ENCODE assay signal across 7 mouse cellular contexts in genomic region chr17:51831702-51832420, GRCm38 (mm10). TPM values are rescaled to one million over a fixed set of nuclear protein-coding genes. Genes with fewer than 3 reads are reported as not detected.
DNase-seq lines count a peak whose midpoint lies in the region; ATAC-seq and TF ChIP-seq lines count a peak whose summit lies in the region.

No protein-coding gene starts in this region.

- H3K27me3 ChIP-seq in lung, embryonic 16.5 days (ENCODE audit: control insufficient read depth, insufficient read depth, low read depth, low read length), result peaks cover 48% of the 10 kb centered on the region
- H3K27me3 ChIP-seq in forebrain, embryonic 13.5 days, result peaks cover 38% of the 10 kb centered on the region
- peaks cover 83% of the 10 kb centered on the region for H3K27me3 ChIP-seq in kidney, embryonic 15.5 days
- H3K27me3 ChIP-seq in midbrain, embryonic 10.5 days (ENCODE audit: low read depth, poor library complexity, severe bottlenecking), result peaks cover 78% of the 10 kb centered on the region

- H3K36me3 ChIP-seq in lung, embryonic 16.5 days (ENCODE audit: control insufficient read depth, insufficient read depth, low read length), result no peaks in the 10 kb centered on the region
- no peaks in the 10 kb centered on the region for H3K36me3 ChIP-seq in forebrain, embryonic 13.5 days (ENCODE audit: poor library complexity, severe bottlenecking)
- no peaks in the 10 kb centered on the region for H3K36me3 ChIP-seq in kidney, embryonic 15.5 days
- no peaks in the 10 kb centered on the region for H3K36me3 ChIP-seq in midbrain, embryonic 10.5 days

- no peak overlapping the region for H3K27ac ChIP-seq in lung, embryonic 16.5 days (ENCODE audit: low read length)
- H3K27ac ChIP-seq in bone marrow, adult 2 months (ENCODE audit: control insufficient read depth, insufficient read depth, low read depth, low read length, poor library complexity), result peak overlapping the region; percentile 92
- no peak overlapping the region for H3K27ac ChIP-seq in forebrain, embryonic 13.5 days
- H3K27ac ChIP-seq in kidney, embryonic 15.5 days, result no peak overlapping the region
- peak overlapping the region; percentile 85 for H3K27ac ChIP-seq in midbrain, embryonic 10.5 days (replicated peaks)

- peak; percentile 8; the same call in 1 of the 2 replicates for ATAC-seq in lung, embryonic 16.5 days (ENCODE audit: low read depth)
- ATAC-seq in forebrain, embryonic 13.5 days, result peak; percentile 28; the same call in 1 of the 2 replicates
- ATAC-seq in kidney, embryonic 15.5 days (replicated peaks; ENCODE audit: low FRiP score), result peak; percentile 23; the same call in 1 of the 2 replicates

- H3K4me3 ChIP-seq in lung, embryonic 16.5 days (ENCODE audit: low read length), result peak overlapping the region; percentile 70
- peak overlapping the region; percentile 94 for H3K4me3 ChIP-seq in bone marrow, adult 2 months (replicated peaks; ENCODE audit: control insufficient read depth, low read depth, low read length)
- peak overlapping the region; percentile 74 for H3K4me3 ChIP-seq in forebrain, embryonic 13.5 days
- H3K4me3 ChIP-seq in kidney, embryonic 15.5 days (replicated peaks), result peak overlapping the region; percentile 69
- H3K4me3 ChIP-seq in midbrain, embryonic 10.5 days, result peak overlapping the region; percentile 78

- no peak for TF ChIP-seq CTCF in bone marrow, adult 2 months (IDR thresholded peaks at IDR 0.05; ENCODE audit: control insufficient read depth, insufficient read depth, low read length)

- H3K4me1 ChIP-seq in lung, embryonic 16.5 days (replicated peaks; ENCODE audit: control insufficient read depth, insufficient read depth, low read length), result peaks cover 4% of the 10 kb centered on the region; the same call in 1 of the 2 replicates
- H3K4me1 ChIP-seq in bone marrow, adult 2 months (ENCODE audit: control insufficient read depth, insufficient read depth, low read length), result no peaks in the 10 kb centered on the region; the same call in none of the 2 replicates
- H3K4me1 ChIP-seq in forebrain, embryonic 13.5 days, result peaks cover 22% of the 10 kb centered on the region
- peaks cover 23% of the 10 kb centered on the region for H3K4me1 ChIP-seq in kidney, embryonic 15.5 days
- H3K4me1 ChIP-seq in midbrain, embryonic 10.5 days, result peaks cover 24% of the 10 kb centered on the region

- TF ChIP-seq POLR2A in bone marrow, adult 2 months (IDR thresholded peaks at IDR 0.05; ENCODE audit: borderline replicate concordance, control insufficient read depth, low read depth, low read length), result no peak

- H3K9me3 ChIP-seq in lung, embryonic 16.5 days (ENCODE audit: control insufficient read depth, low read length), result no peaks in the 10 kb centered on the region
- H3K9me3 ChIP-seq in forebrain, embryonic 13.5 days (replicated peaks), result no peaks in the 10 kb centered on the region
- no peaks in the 10 kb centered on the region for H3K9me3 ChIP-seq in kidney, embryonic 15.5 days (replicated peaks)
- H3K9me3 ChIP-seq in midbrain, embryonic 10.5 days (replicated peaks), result no peaks in the 10 kb centered on the region

- DNase-seq in lung, postnatal 25 days (ENCODE audit: low spot score), result no peak
- DNase-seq in midbrain, embryonic 10.5 days (ENCODE audit: low spot score), result peak; percentile 63
- DNase-seq in thymus, postnatal 0 days (ENCODE audit: low spot score), result peak; percentile 66

- peak overlapping the region; percentile 70 for H3K9ac ChIP-seq in lung, embryonic 16.5 days (ENCODE audit: low read length)
- H3K9ac ChIP-seq in forebrain, embryonic 13.5 days, result peak overlapping the region; percentile 79
- peak overlapping the region; percentile 49 for H3K9ac ChIP-seq in kidney, embryonic 15.5 days

- WGBS in lung, embryonic 16.5 days, result 1% methylated on average over 53 of the region's 57 CpGs
- under 1% methylated on average over 57 of the region's 57 CpGs for WGBS in bone marrow, adult 2 months
- WGBS in forebrain, embryonic 13.5 days, result under 1% methylated on average over 56 of the region's 57 CpGs
- WGBS in kidney, embryonic 15.5 days, result under 1% methylated on average over 56 of the region's 57 CpGs
- WGBS in midbrain, embryonic 10.5 days, result under 1% methylated on average over 57 of the region's 57 CpGs

- peak overlapping the region; percentile 99 for H3K4me2 ChIP-seq in lung, embryonic 16.5 days (ENCODE audit: low read depth, low read length)
- H3K4me2 ChIP-seq in forebrain, embryonic 13.5 days, result peak overlapping the region; percentile 99
- H3K4me2 ChIP-seq in kidney, embryonic 15.5 days, result peak overlapping the region; percentile 100

RNA-seq across cellular contexts. Expression of gene Satb1, which starts 1.2 kb away (rescaled TPM):
- 8.2 and 9.7 TPM in 2 replicates for polyA plus RNA-seq in lung, embryonic 16.5 days (2015; fragmentation: Nextera tagmentation; extraction: Ambion mirVana)
- polyA plus RNA-seq in bone marrow, adult 2 months (2011; ENCODE audit: insufficient read depth, insufficient read length, low replicate concordance, missing spikeins), result 5.6 and 17.5 TPM in 2 replicates
- 34.7 TPM in 2 replicates for polyA plus RNA-seq in forebrain, embryonic 13.5 days (2015; fragmentation: Nextera tagmentation; extraction: Ambion mirVana)
- 6.7 and 7.4 TPM in 2 replicates for polyA plus RNA-seq in kidney, embryonic 15.5 days (2015; fragmentation: Nextera tagmentation; extraction: Ambion mirVana)
- polyA plus RNA-seq in midbrain, embryonic 10.5 days (2016; fragmentation: Nextera tagmentation; extraction: Ambion mirVana), result 21.6 and 23.1 TPM in 2 replicates
- 728 and 901 TPM in 2 replicates for polyA plus RNA-seq in thymus, postnatal 0 days (2015; fragmentation: Nextera tagmentation; extraction: Ambion mirVana)

Comparison
In these comparisons a context has a peak if more than half of its experiments do, and no peak if none do; other contexts are left out.
1. H3K27ac ChIP-seq: peak in bone marrow, adult 2 months (single experiment) and midbrain, embryonic 10.5 days (single experiment); none in lung, embryonic 16.5 days (single experiment), forebrain, embryonic 13.5 days (single experiment) and kidney, embryonic 15.5 days (single experiment).
2. RNA of gene Satb1, which starts 1.2 kb away (polyA plus RNA-seq): 728 to 901 TPM in thymus, postnatal 0 days; 34.7 TPM in forebrain, embryonic 13.5 days, 21.6 to 23.1 TPM in midbrain, embryonic 10.5 days, 5.6 to 17.5 TPM in bone marrow, adult 2 months, 8.2 to 9.7 TPM in lung, embryonic 16.5 days and 6.7 to 7.4 TPM in kidney, embryonic 15.5 days; every median in the first group is over 10 times any median in the second.
3. Peak in every context shown above with its lines, with median percentiles within 50 percentile points of each other: ATAC-seq, H3K4me2 ChIP-seq, H3K4me3 ChIP-seq and H3K9ac ChIP-seq.